Mouse (Mus musculus) heart, embryonic 16.5 days (tissue): ENCODE data around the gene Bst2. TPM values are rescaled to one million over a fixed set of nuclear protein-coding genes. Genes with fewer than 3 reads are reported as not detected.

ENCODE experiments used
- ATAC-seq: fragments of 200-750 bp; cut with Nextera tagmentation; replicated peaks from 2 replicates; pipeline ENCODE4 v1.8.0; 2017; ENCODE audit warnings: moderate number of reproducible peaks; ENCODE audit not compliant: insufficient read depth, low FRiP score; ENCODE audit errors: extremely low read depth
- H3K27ac ChIP-seq: fragments of 300-500 bp; sonication (generic); 2 replicates; pipeline ENCODE4 v1.5.1; 2014; ENCODE audit warnings: mild to moderate bottlenecking, low read length, control low read depth, moderate library complexity
- H3K27me3 ChIP-seq: fragments of 300-500 bp; sonication (generic); 2 replicates; pipeline ENCODE4 v1.6.1; 2014; ENCODE audit warnings: low read length, mixed read lengths; ENCODE audit not compliant: control insufficient read depth, insufficient read depth
- H3K36me3 ChIP-seq: fragments of 300-500 bp; sonication (generic); 2 replicates; pipeline ENCODE4 v1.6.1; 2014; ENCODE audit not compliant: control insufficient read depth, insufficient read depth
- H3K4me1 ChIP-seq: fragments of 300-500 bp; sonication (generic); 2 replicates; pipeline ENCODE4 v1.6.1; 2014; ENCODE audit warnings: low read length, mixed read lengths; ENCODE audit not compliant: control insufficient read depth, insufficient read depth
- H3K4me2 ChIP-seq: fragments of 300-500 bp; sonication (generic); 2 replicates; pipeline ENCODE4 v1.6.1; 2014; ENCODE audit warnings: low read depth, mild to moderate bottlenecking, control low read depth, low read length
- H3K4me3 ChIP-seq: fragments of 300-500 bp; sonication (generic); 2 replicates; pipeline ENCODE4 v1.5.1; 2014; ENCODE audit warnings: mild to moderate bottlenecking, control low read depth, low read length
- H3K9ac ChIP-seq: fragments of 300-500 bp; sonication (generic); 2 replicates; pipeline ENCODE4 v1.6.1; 2014; ENCODE audit warnings: low read length, control low read depth
- H3K9me3 ChIP-seq: fragments of 300-500 bp; sonication (generic); replicated peaks from 2 replicates; pipeline ENCODE4 v1.6.1; 2016; ENCODE audit warnings: low read length; ENCODE audit not compliant: control insufficient read depth
- WGBS: fragments of 180-500 bp; shearing (Covaris S2); extraction: QIAGEN DNeasy Blood & Tissue Kit; methylation state at CpG from one replicate; pipeline ENCODE4 v1.1.7; 2014; 5-methylcytosine and 5-hydroxymethylcytosine counted together
- polyA plus RNA-seq: library from polyadenylated mRNA; unstranded; fragments of >200 nt; fragmentation: Nextera tagmentation; extraction: Ambion mirVana; gene quantifications from 2 replicates; pipeline ENCODE4 v1.2.1, GENCODE M21; 2015

Gene Bst2
- 36.6 and 46.5 TPM in 2 replicates for polyA plus RNA-seq

DNA sequence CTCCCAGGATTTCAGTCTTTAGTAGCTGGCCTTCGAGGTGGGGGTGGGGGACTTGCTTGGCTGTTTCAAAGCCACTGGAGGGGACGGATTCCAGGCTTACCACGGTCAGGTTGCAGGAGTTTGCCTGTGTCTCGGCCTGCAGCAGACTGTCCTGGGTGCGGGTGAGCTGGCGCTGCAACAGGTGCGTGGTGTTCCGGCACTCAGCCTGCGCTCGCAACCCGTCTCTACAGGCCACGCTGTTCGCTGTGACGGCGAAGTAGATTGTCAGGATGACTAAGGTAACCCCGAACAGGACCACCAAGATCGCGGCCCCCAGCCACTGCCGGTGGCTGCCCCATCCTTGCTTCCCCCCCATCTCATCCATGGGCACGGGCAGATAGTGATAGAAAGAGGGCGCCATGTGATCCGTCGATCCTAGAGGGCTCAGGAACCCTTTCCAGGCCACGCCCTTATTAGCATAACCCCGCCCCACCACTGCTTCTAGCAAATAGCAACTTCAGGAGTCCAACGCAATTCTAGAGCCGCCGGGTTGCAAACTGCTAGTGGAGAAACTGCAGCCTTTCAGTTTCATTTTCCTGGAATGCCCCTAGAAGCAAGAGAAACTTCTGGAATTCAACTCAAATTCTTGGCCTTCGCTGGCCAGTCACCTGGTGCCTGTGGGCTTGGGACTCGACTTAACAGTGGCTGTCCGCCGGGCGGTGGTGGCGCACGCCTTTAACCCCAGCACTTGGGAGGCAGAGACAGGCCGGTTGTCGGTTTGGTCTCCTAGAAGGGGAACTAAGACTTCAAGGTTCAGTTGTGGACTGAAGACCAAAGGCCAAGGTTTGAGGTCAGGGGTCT lies at the start of gene Bst2:
Gene Bst2 (minus strand): TSS at position 429 of the 840 bp plus-strand sequence.
- Histone ChIP-seq H3K4me1 (0 out of 2 replicates have a peak, but pooled peaks cover 5% of the 10 kb centered on the region), H3K4me3 (peak within 1 kb of the TSS; percentile 64), H3K27me3 (no peaks in the 10 kb centered on the region), H3K36me3 (no peaks in the 10 kb centered on the region), H3K4me2 (peak within 1 kb of the TSS; percentile 73), H3K9ac (peak within 1 kb of the TSS; percentile 72), H3K27ac (peak within 1 kb of the TSS; percentile 75), H3K9me3 (no peaks in the 10 kb centered on the region)
- peak; percentile 81 for ATAC-seq
- 3% methylated on average over 37 of the region's 37 CpGs for WGBS

DNA sequence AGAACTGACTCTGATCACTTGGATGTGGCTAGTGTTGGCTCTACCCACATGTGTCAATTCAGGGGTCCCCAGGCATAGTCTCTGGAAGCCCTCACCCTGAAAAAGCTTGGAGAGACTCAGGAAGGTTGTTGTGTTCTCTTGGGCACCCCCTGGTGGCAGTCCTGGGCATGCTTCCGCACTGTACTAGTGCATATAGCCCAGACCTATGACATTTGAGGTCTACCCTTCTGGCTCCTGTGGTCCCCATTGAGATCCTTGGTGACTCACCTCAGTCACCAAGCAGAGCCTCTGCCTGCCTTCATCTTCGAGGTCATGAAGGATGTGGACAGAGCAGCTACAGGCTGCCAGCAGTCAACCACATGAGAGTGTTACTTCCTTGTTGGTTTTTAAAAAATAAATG lies 49.6 kb upstream of the Bst2 start:
- H3K27me3 ChIP-seq, result no peaks in the 10 kb centered on the region
- 0 out of 2 replicates have a peak, but pooled peaks cover 5% of the 10 kb centered on the region for H3K36me3 ChIP-seq
- 70% methylated on average over 2 of the region's 2 CpGs for WGBS
- no peak overlapping the region for H3K4me3 ChIP-seq
- H3K9ac ChIP-seq, result no peak overlapping the region
- no peaks in the 10 kb centered on the region for H3K9me3 ChIP-seq
- peaks cover 8% of the 10 kb centered on the region; the same call in 1 of the 2 replicates for H3K4me1 ChIP-seq
- H3K27ac ChIP-seq, result no peak overlapping the region
- no peak overlapping the region for H3K4me2 ChIP-seq
- no peak for ATAC-seq

DNA sequence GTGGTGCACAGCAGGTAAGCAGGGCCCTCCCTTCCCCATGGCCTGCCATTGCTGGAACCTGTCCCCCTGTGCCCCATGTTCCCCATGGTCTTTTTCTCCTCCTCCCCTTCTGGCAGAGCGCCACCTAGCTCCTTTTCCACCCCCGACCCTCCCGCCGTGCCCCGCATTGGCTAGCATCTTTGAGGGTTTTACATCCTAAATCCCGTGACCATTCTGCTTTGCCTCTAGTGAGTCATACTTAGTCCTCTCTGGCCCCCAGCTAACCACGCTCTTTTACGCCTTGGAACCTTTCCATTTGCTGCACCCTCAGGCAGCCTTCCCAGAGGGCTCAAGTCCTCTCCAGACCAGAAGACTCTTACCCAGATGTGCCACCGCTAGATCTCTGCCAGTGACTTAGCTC lies 42.9 kb upstream of the Bst2 start:
- no peaks in the 10 kb centered on the region for H3K9me3 ChIP-seq
- 55% methylated on average over 9 of the region's 9 CpGs for WGBS
- no peak overlapping the region for H3K9ac ChIP-seq
- H3K36me3 ChIP-seq, result peaks cover 11% of the 10 kb centered on the region
- no peak overlapping the region for H3K4me3 ChIP-seq
- H3K4me1 ChIP-seq, result no peaks in the 10 kb centered on the region
- no peaks in the 10 kb centered on the region for H3K27me3 ChIP-seq
- H3K27ac ChIP-seq, result no peak overlapping the region
- no peak for ATAC-seq
- no peak overlapping the region for H3K4me2 ChIP-seq

DNA sequence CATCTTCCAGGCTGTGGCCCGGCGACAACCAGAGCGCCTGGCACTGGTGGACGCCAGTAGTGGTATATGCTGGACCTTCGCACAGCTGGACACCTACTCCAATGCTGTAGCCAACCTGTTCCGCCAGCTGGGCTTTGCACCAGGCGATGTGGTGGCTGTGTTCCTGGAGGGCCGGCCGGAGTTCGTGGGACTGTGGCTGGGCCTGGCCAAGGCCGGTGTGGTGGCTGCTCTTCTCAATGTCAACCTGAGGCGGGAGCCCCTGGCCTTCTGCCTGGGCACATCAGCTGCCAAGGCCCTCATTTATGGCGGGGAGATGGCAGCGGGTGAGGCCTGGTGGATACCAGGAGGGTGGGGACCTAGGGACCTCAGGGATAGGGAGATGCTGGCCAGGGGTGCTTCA lies 42.2 kb upstream of the Bst2 start:
- H3K4me2 ChIP-seq, result no peak overlapping the region

DNA sequence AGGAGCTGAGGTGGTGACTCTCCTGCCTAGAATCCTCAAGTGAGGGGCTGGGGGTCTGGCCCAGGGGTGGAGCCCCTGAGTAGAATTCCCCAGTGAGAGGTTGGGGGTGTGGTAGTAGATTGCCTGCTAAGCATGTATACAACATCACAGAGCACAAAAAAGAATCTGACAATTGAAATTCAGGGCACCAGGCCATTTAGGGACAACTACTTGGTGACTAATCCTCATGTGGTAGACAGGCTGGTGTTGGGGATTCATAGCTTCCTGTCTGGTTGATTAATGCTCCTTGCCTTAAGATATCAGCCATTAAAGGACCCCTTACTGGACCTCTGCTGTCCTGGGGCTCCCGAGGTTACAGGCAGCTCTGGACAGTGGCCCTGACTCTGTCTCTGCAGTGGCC lies 41.8 kb upstream of the Bst2 start:
- H3K9me3 ChIP-seq, result no peaks in the 10 kb centered on the region
- H3K9ac ChIP-seq, result no peak overlapping the region
- ATAC-seq, result no peak
- 71% methylated on average over 1 of the region's 1 CpGs for WGBS
- H3K4me2 ChIP-seq, result no peak overlapping the region
- H3K4me1 ChIP-seq, result 0 out of 2 replicates have a peak, but pooled peaks cover 2% of the 10 kb centered on the region
- no peak overlapping the region for H3K4me3 ChIP-seq
- no peak overlapping the region for H3K27ac ChIP-seq
- H3K27me3 ChIP-seq, result no peaks in the 10 kb centered on the region
- H3K36me3 ChIP-seq, result peaks cover 6% of the 10 kb centered on the region

More for the DNA sequence above, 42.2 kb upstream of the Bst2 start:
- no peak overlapping the region for H3K4me3 ChIP-seq
- H3K4me1 ChIP-seq, result 0 out of 2 replicates have a peak, but pooled peaks cover 2% of the 10 kb centered on the region
- H3K27ac ChIP-seq, result no peak overlapping the region
- 83% methylated on average over 14 of the region's 14 CpGs for WGBS
- no peaks in the 10 kb centered on the region for H3K27me3 ChIP-seq
- H3K9me3 ChIP-seq, result no peaks in the 10 kb centered on the region
- H3K36me3 ChIP-seq, result peaks cover 7% of the 10 kb centered on the region
- no peak overlapping the region for H3K9ac ChIP-seq
- no peak for ATAC-seq

DNA sequence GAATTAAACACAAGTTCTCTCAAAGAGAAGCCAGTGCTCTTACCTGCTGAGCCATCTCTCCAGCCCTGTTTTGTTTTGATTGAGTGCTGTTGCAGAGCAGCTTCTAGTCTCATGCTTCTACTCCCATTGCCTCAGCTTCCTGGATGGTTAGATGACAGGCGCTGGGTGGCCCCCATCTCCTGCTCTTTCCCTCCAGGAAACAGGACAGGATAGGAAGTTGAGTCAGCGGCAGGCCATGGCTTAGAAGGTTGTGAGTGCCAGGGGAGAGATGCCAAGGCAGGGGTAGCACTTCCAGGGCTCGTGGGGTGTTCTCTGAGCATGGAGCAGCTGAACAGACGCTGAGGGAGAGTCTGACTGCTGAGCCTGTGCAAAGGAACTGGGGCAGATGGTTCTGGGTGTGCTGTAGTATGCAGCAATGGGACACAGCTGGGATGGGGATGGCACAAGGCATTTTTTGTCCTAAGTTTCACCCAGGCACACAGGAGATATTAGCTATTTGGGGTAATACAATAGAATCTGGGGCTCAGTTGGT lies 40.7 kb upstream of the Bst2 start:
- WGBS, result 48% methylated on average over 4 of the region's 4 CpGs
- Histone ChIP-seq H3K9me3 (no peaks in the 10 kb centered on the region), H3K27ac (no peak overlapping the region), H3K36me3 (peaks cover 6% of the 10 kb centered on the region), H3K4me1 (peaks cover 7% of the 10 kb centered on the region; the same call in 1 of the 2 replicates), H3K4me3 (no peak overlapping the region), H3K9ac (no peak overlapping the region), H3K4me2 (no peak overlapping the region), H3K27me3 (no peaks in the 10 kb centered on the region)
- ATAC-seq, result no peak

DNA sequence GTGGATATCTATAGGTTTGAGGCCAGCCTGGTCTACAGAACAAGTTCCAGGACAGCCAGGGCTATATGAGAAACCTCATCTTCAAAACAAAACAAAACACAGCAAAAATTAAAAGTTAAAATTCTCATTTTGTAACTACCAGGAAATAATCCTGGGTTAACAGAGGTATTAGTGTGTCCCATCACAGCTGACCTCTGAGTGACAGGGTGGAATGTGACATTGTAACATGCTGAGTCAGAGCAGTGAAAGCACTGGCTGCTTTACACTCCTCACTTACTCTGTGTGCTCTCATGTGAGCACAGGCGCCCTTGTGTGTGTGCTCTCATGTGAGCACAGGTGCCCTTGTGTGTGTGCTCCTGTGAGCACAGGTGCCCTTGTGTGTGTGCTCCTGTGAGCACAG lies 37.8 kb upstream of the Bst2 start:
- WGBS, result 35% methylated on average over 1 of the region's 1 CpGs
- H3K27ac ChIP-seq, result no peak overlapping the region

DNA sequence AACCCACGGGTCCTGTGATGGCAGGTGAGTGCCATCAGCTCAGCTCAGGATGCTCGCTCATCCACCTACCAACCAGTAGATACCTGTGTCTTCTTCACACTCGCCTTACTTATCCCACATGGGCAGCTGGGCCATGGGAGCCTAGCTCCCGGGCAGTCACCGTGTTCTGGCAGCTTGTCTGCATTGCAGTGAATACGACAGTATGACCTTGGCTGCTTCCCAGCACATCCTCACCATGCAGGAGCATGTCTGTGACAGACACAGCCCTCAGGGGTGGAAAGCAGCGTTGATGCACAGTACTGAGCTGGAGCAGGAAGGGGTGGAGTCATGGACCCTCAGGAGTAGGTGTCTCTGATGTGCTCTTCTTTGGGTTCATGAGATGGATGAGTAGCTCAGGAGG lies 37.2 kb upstream of the Bst2 start:
- Histone ChIP-seq H3K27ac (no peak overlapping the region), H3K4me3 (no peak overlapping the region), H3K27me3 (no peaks in the 10 kb centered on the region), H3K9me3 (no peaks in the 10 kb centered on the region), H3K4me2 (no peak overlapping the region), H3K4me1 (peaks cover 25% of the 10 kb centered on the region), H3K36me3 (no peaks in the 10 kb centered on the region), H3K9ac (no peak overlapping the region)
- no peak for ATAC-seq
- WGBS, result 57% methylated on average over 7 of the region's 7 CpGs

More for the DNA sequence above, 37.8 kb upstream of the Bst2 start:
- Histone ChIP-seq H3K9ac (no peak overlapping the region), H3K36me3 (no peaks in the 10 kb centered on the region), H3K4me3 (no peak overlapping the region), H3K9me3 (no peaks in the 10 kb centered on the region), H3K4me1 (peaks cover 24% of the 10 kb centered on the region), H3K27me3 (no peaks in the 10 kb centered on the region), H3K4me2 (no peak overlapping the region)
- no peak for ATAC-seq
